9 mouse cellular contexts compared by ENCODE assay signal in genomic region chr13:52904175-52904574, GRCm38 (mm10). TPM values are rescaled to one million over a fixed set of nuclear protein-coding genes. Genes with fewer than 3 reads are reported as not detected.
DNase-seq lines count a peak whose midpoint lies in the region; ATAC-seq and TF ChIP-seq lines count a peak whose summit lies in the region.
"Had no signal": no experiment of that assay in that cellular context is flagged by ENCODE, and none has a peak within 500 bp of the region (broad histone marks: within the 10 kb centered on the region; RNA-seq: fewer than 3 reads in every experiment).

No protein-coding gene starts in this region.

- no peaks in the 10 kb centered on the region for H3K9me3 ChIP-seq in kidney, embryonic 15.5 days (replicated peaks)
- H3K9me3 ChIP-seq in forebrain, embryonic 13.5 days (replicated peaks) = no peaks in the 10 kb centered on the region

- no peaks in the 10 kb centered on the region for H3K27me3 ChIP-seq in kidney, embryonic 15.5 days
- H3K27me3 ChIP-seq in forebrain, embryonic 13.5 days = no peaks in the 10 kb centered on the region

- no peak for TF ChIP-seq CTCF in brain, embryonic 14.5 days (IDR thresholded peaks at IDR 0.05; ENCODE audit: borderline replicate concordance, extremely low read depth, insufficient read depth, insufficient read length)

- no peak overlapping the region for H3K4me2 ChIP-seq in kidney, embryonic 15.5 days
- H3K4me2 ChIP-seq in forebrain, embryonic 13.5 days = peak overlapping the region; percentile 10; the same call in 1 of the 2 replicates

- WGBS in kidney, embryonic 15.5 days = 42% methylated on average over 6 of the region's 6 CpGs
- WGBS in forebrain, embryonic 13.5 days = 46% methylated on average over 6 of the region's 6 CpGs

- H3K4me1 ChIP-seq in kidney, embryonic 15.5 days = peaks cover 51% of the 10 kb centered on the region
- peaks cover 26% of the 10 kb centered on the region for H3K4me1 ChIP-seq in forebrain, embryonic 13.5 days

- no peak for TF ChIP-seq POLR2A in brain, embryonic 14.5 days (IDR thresholded peaks at IDR 0.05; ENCODE audit: borderline replicate concordance, extremely low read depth, insufficient read depth, insufficient read length, poor library complexity, severe bottlenecking)

- no peak for ATAC-seq in kidney, embryonic 15.5 days (replicated peaks; ENCODE audit: low FRiP score)
- ATAC-seq in forebrain, embryonic 13.5 days = 0 out of 2 replicates have a peak, but pooled peaks have one; percentile 24

- peak overlapping the region; percentile 68 for H3K27ac ChIP-seq in kidney, embryonic 15.5 days
- peak overlapping the region; percentile 51 for H3K27ac ChIP-seq in forebrain, embryonic 13.5 days
- H3K27ac ChIP-seq: macrophage had no signal

- H3K9ac ChIP-seq in kidney, embryonic 15.5 days = no peak overlapping the region
- no peak overlapping the region for H3K9ac ChIP-seq in forebrain, embryonic 13.5 days

- H3K36me3 ChIP-seq in kidney, embryonic 15.5 days = peaks cover 28% of the 10 kb centered on the region
- peaks cover 26% of the 10 kb centered on the region for H3K36me3 ChIP-seq in forebrain, embryonic 13.5 days (ENCODE audit: poor library complexity, severe bottlenecking)

- DNase-seq in kidney, adult 11 months = no peak
- DNase-seq in brain, embryonic 14.5 days (ENCODE audit: low read depth) = peak; percentile 70
- DNase-seq in mesoderm, embryonic 11.5 days (ENCODE audit: low read depth, low spot score) = peak; percentile 33
- DNase-seq in urinary bladder, postnatal 36 days (ENCODE audit: low spot score in 2 of 2) = no peak
- no peak for DNase-seq in T-cell, adult 2 months (ENCODE audit: low spot score)
- DNase-seq in cerebellum, adult 11-12 months = no peak

- no peak overlapping the region for H3K4me3 ChIP-seq in kidney, embryonic 15.5 days (replicated peaks)
- no peak overlapping the region for H3K4me3 ChIP-seq in forebrain, embryonic 13.5 days

RNA-seq across cellular contexts. Expression of gene Auh, which starts 25.3 kb away (rescaled TPM):
- polyA plus RNA-seq in kidney, embryonic 15.5 days (2015; fragmentation: Nextera tagmentation; extraction: Ambion mirVana) = 56.4 and 57.0 TPM in 2 replicates
- polyA plus RNA-seq in brain, embryonic 14.5 days (2012; rRNA removed) = 39.7 and 42.9 TPM in 2 replicates
- 48.1 and 51.3 TPM in 2 replicates for polyA plus RNA-seq in forebrain, embryonic 13.5 days (2015; fragmentation: Nextera tagmentation; extraction: Ambion mirVana)

Comparison
In these comparisons a context has a peak if more than half of its experiments do, and no peak if none do; other contexts are left out.
1. DNase-seq: peak in brain, embryonic 14.5 days (single experiment) and mesoderm, embryonic 11.5 days (single experiment); none in kidney, adult 11 months (single experiment), urinary bladder, postnatal 36 days (0 of 2), T-cell, adult 2 months (single experiment) and cerebellum, adult 11-12 months (single experiment).